Mouse (Mus musculus) midbrain, embryonic 13.5 days (tissue): Measurements from ENCODE around the gene Rplp0. TPM values are rescaled to one million over a fixed set of nuclear protein-coding genes. Genes with fewer than 3 reads are reported as not detected.
"Not testable (repeated sequence)": the region's sequence is repeated elsewhere in the genome, so short reads cannot be mapped to it uniquely, and the experiment has no call there.

Experiments
- ATAC-seq: fragments of 200-750 bp; cut with Nextera tagmentation; 2 replicates; pipeline ENCODE4 v1.8.0; 2017; ENCODE audit warnings: mild to moderate bottlenecking, moderate TSS enrichment, moderate library complexity
- H3K27ac ChIP-seq: fragments of 300-500 bp; sonication (generic); 2 replicates; pipeline ENCODE4 v1.5.1; 2015; ENCODE audit warnings: inconsistent platforms, mild to moderate bottlenecking, moderate library complexity
- H3K27me3 ChIP-seq: fragments of 300-500 bp; sonication (generic); 2 replicates; pipeline ENCODE4 v1.6.1; 2015; ENCODE audit warnings: mild to moderate bottlenecking, inconsistent platforms
- H3K36me3 ChIP-seq: fragments of 300-500 bp; sonication (generic); 2 replicates; pipeline ENCODE4 v1.6.1; 2015; ENCODE audit warnings: mild to moderate bottlenecking, inconsistent platforms
- H3K4me1 ChIP-seq: fragments of 300-500 bp; sonication (generic); replicated peaks from 2 replicates; pipeline ENCODE4 v1.6.1; 2015; ENCODE audit warnings: inconsistent platforms
- H3K4me2 ChIP-seq: fragments of 300-500 bp; sonication (generic); replicated peaks from 2 replicates; pipeline ENCODE4 v1.6.1; 2015; ENCODE audit warnings: moderate library complexity, mild to moderate bottlenecking, inconsistent platforms
- H3K4me3 ChIP-seq: fragments of 300-500 bp; sonication (generic); replicated peaks from 2 replicates; pipeline ENCODE4 v1.5.1; 2015; ENCODE audit warnings: mild to moderate bottlenecking, inconsistent platforms
- H3K9ac ChIP-seq: fragments of 300-500 bp; sonication (generic); replicated peaks from 2 replicates; pipeline ENCODE4 v1.6.1; 2015; ENCODE audit warnings: mild to moderate bottlenecking, inconsistent platforms
- H3K9me3 ChIP-seq: fragments of 300-500 bp; sonication (generic); 2 replicates; pipeline ENCODE4 v1.6.1; 2016; ENCODE audit warnings: mild to moderate bottlenecking, inconsistent platforms
- WGBS: fragments of 180-500 bp; shearing (Covaris S2); methylation state at CpG from one replicate; pipeline ENCODE4 v1.1.7; 2015; 5-methylcytosine and 5-hydroxymethylcytosine counted together
- polyA plus RNA-seq: library from polyadenylated mRNA; unstranded; fragments of >200 nt; fragmentation: Nextera tagmentation; extraction: Ambion mirVana; gene quantifications from 2 replicates; pipeline ENCODE4 v1.2.1, GENCODE M21; 2015

The Rplp0 gene
- polyA plus RNA-seq, 1 experiment from 2014 or later = 914 TPM

DNA sequence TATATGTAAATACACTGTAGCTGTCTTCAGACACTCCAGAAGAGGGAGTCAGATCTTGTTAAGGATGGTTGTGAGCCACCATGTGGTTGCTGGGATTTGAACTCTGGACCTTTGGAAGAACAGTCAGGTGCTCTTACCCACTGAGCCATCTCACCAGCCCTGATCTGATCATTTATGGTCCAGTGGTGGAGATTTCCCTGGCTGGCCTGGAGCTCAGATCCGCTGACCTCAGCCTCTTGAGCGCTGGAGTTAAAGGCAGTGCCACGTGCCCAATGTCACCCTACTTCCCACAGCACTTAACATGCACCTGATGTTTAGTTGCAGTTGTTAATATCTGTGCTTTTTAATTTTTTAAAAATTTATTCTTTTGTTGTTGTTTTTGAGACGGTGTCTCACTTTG is 18.4 kb downstream of the Rplp0 start:
- not testable (repeated sequence) for H3K4me1 ChIP-seq, H3K27me3 ChIP-seq, H3K4me2 ChIP-seq, H3K27ac ChIP-seq, ATAC-seq, H3K9ac ChIP-seq, H3K9me3 ChIP-seq, H3K4me3 ChIP-seq
- 94% methylated on average over 4 of the region's 4 CpGs for WGBS
- peaks cover 99% of the 10 kb centered on the region for H3K36me3 ChIP-seq

GRCm38 (mm10) chr5:115578922-115579321 is 19.7 kb downstream of the Rplp0 start:
- Histone ChIP-seq H3K36me3 (peaks cover 100% of the 10 kb centered on the region), H3K27me3 (no peaks in the 10 kb centered on the region), H3K4me2 (no peak overlapping the region), H3K27ac (no peak overlapping the region), H3K9ac (no peak overlapping the region), H3K4me1 (no peaks in the 10 kb centered on the region), H3K4me3 (no peak overlapping the region), H3K9me3 (peaks cover 8% of the 10 kb centered on the region; the same call in 1 of the 2 replicates)
- 97% methylated on average over 14 of the region's 14 CpGs for WGBS
- ATAC-seq = no peak

- no peaks in the 10 kb centered on the region for H3K4me1 ChIP-seq
- no peaks in the 10 kb centered on the region for H3K27me3 ChIP-seq
- no peak overlapping the region for H3K27ac ChIP-seq
- no peak for ATAC-seq
- WGBS = 93% methylated on average over 5 of the region's 5 CpGs
- peaks cover 8% of the 10 kb centered on the region; the same call in 1 of the 2 replicates for H3K9me3 ChIP-seq
- H3K4me3 ChIP-seq = no peak overlapping the region
- peaks cover 100% of the 10 kb centered on the region for H3K36me3 ChIP-seq
- H3K9ac ChIP-seq = no peak overlapping the region
- no peak overlapping the region for H3K4me2 ChIP-seq
These were observed 20.1 kb downstream of the Rplp0 start for GRCm38 (mm10) chr5:115579363-115579762.

GRCm38 (mm10) chr5:115580229-115581001 is 21.1 kb downstream of the Rplp0 start:
- ATAC-seq = no peak
- Histone ChIP-seq H3K27me3 (no peaks in the 10 kb centered on the region), H3K9me3 (peaks cover 8% of the 10 kb centered on the region; the same call in 1 of the 2 replicates), H3K36me3 (peaks cover 100% of the 10 kb centered on the region), H3K4me2 (no peak overlapping the region), H3K4me1 (no peaks in the 10 kb centered on the region), H3K4me3 (no peak overlapping the region), H3K9ac (no peak overlapping the region), H3K27ac (no peak overlapping the region)
- 95% methylated on average over 14 of the region's 14 CpGs for WGBS

GRCm38 (mm10) chr5:115581662-115582061 is 22.4 kb downstream of the Rplp0 start:
- H3K36me3 ChIP-seq = peaks cover 100% of the 10 kb centered on the region
- H3K4me2 ChIP-seq = no peak overlapping the region
- H3K4me3 ChIP-seq = no peak overlapping the region
- H3K27me3 ChIP-seq = no peaks in the 10 kb centered on the region
- 97% methylated on average over 9 of the region's 9 CpGs for WGBS
- ATAC-seq = no peak
- no peaks in the 10 kb centered on the region for H3K4me1 ChIP-seq
- H3K9ac ChIP-seq = no peak overlapping the region
- H3K27ac ChIP-seq = no peak overlapping the region
- H3K9me3 ChIP-seq = peaks cover 8% of the 10 kb centered on the region; the same call in 1 of the 2 replicates

GRCm38 (mm10) chr5:115585616-115586015 is 26.3 kb downstream of the Rplp0 start:
- H3K4me3 ChIP-seq = no peak overlapping the region
- peaks cover 97% of the 10 kb centered on the region for H3K36me3 ChIP-seq
- no peak for ATAC-seq
- WGBS = 86% methylated on average over 12 of the region's 12 CpGs
- H3K9ac ChIP-seq = no peak overlapping the region
- peak overlapping the region; percentile 36; the same call in 1 of the 2 replicates for H3K27ac ChIP-seq
- no peaks in the 10 kb centered on the region for H3K27me3 ChIP-seq
- H3K4me1 ChIP-seq = no peaks in the 10 kb centered on the region
- H3K9me3 ChIP-seq = peaks cover 8% of the 10 kb centered on the region; the same call in 1 of the 2 replicates
- no peak overlapping the region for H3K4me2 ChIP-seq

DNA sequence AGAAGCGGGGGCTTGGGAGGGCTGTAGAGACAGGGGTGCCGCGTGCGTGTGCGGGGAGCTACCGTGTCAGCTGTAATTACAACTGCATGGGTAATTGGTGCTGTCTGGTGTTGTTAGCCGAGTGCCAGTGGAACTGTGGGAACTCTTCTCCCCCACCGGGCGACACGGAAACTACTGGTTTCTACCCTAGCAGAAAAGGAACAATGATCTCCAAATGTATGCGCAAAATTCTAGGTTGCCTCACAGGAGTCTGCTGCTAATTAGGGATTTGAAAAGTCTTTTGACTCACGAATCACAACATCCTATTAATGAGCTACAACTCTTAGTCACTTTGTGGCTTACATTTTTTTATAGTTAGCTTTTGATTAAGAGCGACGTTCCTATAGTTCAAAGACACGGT is 26.9 kb downstream of the Rplp0 start:
- Histone ChIP-seq H3K36me3 (peaks cover 97% of the 10 kb centered on the region), H3K27me3 (no peaks in the 10 kb centered on the region), H3K4me2 (no peak overlapping the region), H3K9ac (no peak overlapping the region), H3K9me3 (peaks cover 8% of the 10 kb centered on the region; the same call in 1 of the 2 replicates), H3K27ac (no peak overlapping the region), H3K4me3 (no peak overlapping the region), H3K4me1 (no peaks in the 10 kb centered on the region)
- ATAC-seq = no peak
- WGBS = 72% methylated on average over 15 of the region's 15 CpGs

DNA sequence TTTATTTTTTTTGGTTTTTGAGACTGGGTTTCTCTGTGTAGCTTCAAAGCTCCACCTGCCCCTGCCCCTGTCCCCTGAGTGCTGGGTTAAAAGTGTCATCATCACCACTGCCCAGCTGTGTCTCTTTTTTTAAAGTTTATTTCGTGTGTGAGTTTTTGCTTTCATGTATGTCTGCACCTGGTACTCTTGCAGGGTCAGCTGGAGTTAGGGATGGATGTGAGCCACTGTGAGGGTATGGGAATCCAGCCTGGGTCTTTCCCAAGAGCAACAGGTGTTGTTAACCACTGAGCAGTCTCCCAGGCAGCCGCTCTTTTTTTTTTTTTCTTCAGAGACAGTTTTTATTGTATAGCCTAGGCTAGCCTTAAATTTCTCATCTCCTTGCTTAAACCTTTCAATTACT is 27.5 kb downstream of the Rplp0 start:
- no peaks in the 10 kb centered on the region for H3K4me1 ChIP-seq
- no peak overlapping the region for H3K9ac ChIP-seq
- peaks cover 97% of the 10 kb centered on the region for H3K36me3 ChIP-seq
- H3K27me3 ChIP-seq = no peaks in the 10 kb centered on the region
- no peak overlapping the region for H3K27ac ChIP-seq
- peaks cover 8% of the 10 kb centered on the region; the same call in 1 of the 2 replicates for H3K9me3 ChIP-seq
- no peak for ATAC-seq
- no peak overlapping the region for H3K4me3 ChIP-seq
- no peak overlapping the region for H3K4me2 ChIP-seq
- WGBS = 93% methylated on average over 2 of the region's 2 CpGs

- no peak for ATAC-seq
- H3K4me2 ChIP-seq = no peak overlapping the region
- no peaks in the 10 kb centered on the region for H3K9me3 ChIP-seq
- peaks cover 97% of the 10 kb centered on the region for H3K36me3 ChIP-seq
- H3K27me3 ChIP-seq = no peaks in the 10 kb centered on the region
- WGBS = 95% methylated on average over 11 of the region's 11 CpGs
- no peak overlapping the region for H3K27ac ChIP-seq
- no peak overlapping the region for H3K9ac ChIP-seq
- H3K4me3 ChIP-seq = no peak overlapping the region
- H3K4me1 ChIP-seq = no peaks in the 10 kb centered on the region
These were observed 31.8 kb downstream of the Rplp0 start for GRCm38 (mm10) chr5:115591028-115591427.

- H3K27ac ChIP-seq = no peak overlapping the region
- H3K4me2 ChIP-seq = no peak overlapping the region
- H3K4me3 ChIP-seq = no peak overlapping the region
- no peaks in the 10 kb centered on the region for H3K4me1 ChIP-seq
- H3K27me3 ChIP-seq = no peaks in the 10 kb centered on the region
- ATAC-seq = no peak
- 94% methylated on average over 2 of the region's 2 CpGs for WGBS
- H3K36me3 ChIP-seq = peaks cover 97% of the 10 kb centered on the region
- H3K9ac ChIP-seq = no peak overlapping the region
- no peaks in the 10 kb centered on the region for H3K9me3 ChIP-seq
These were observed 32.2 kb downstream of the Rplp0 start for GRCm38 (mm10) chr5:115591506-115591905.

GRCm38 (mm10) chr5:115603561-115603960 is 44.3 kb downstream of the Rplp0 start:
- ATAC-seq = no peak
- Histone ChIP-seq H3K9me3 (no peaks in the 10 kb centered on the region), H3K4me2 (no peak overlapping the region), H3K4me1 (no peaks in the 10 kb centered on the region), H3K36me3 (peaks cover 90% of the 10 kb centered on the region), H3K27me3 (no peaks in the 10 kb centered on the region), H3K27ac (no peak overlapping the region), H3K4me3 (no peak overlapping the region), H3K9ac (no peak overlapping the region)
- WGBS = 96% methylated on average over 6 of the region's 6 CpGs

- H3K27me3 ChIP-seq = no peaks in the 10 kb centered on the region
- H3K36me3 ChIP-seq = peaks cover 97% of the 10 kb centered on the region
- H3K4me1 ChIP-seq = no peaks in the 10 kb centered on the region
- H3K4me2 ChIP-seq = no peak overlapping the region
- ATAC-seq = no peak
- H3K9ac ChIP-seq = no peak overlapping the region
- H3K4me3 ChIP-seq = no peak overlapping the region
- 92% methylated on average over 11 of the region's 11 CpGs for WGBS
- no peak overlapping the region for H3K27ac ChIP-seq
- no peaks in the 10 kb centered on the region for H3K9me3 ChIP-seq
These were observed 52.3 kb downstream of the Rplp0 start for GRCm38 (mm10) chr5:115611566-115611965.
